11 mouse cellular contexts compared by ENCODE assay signal in the genomic region with DNA sequence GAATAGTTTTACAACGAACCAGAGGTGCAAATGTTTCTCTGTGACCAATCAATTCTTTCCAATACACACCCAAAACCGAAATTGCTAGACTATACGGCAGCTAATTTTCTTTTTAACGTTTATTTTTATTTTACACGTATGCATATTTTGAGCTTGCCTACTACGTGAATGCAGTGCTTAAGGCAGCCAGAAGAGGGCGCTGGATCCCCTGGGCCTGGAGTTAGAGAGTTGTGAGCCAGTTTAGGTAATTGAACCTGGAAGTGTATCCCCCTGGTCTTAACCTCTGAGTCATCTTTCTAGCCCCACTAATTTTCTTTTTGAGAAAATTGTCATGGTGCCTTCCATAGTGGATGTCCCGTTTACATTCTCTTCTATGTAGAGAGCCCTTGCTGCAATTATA.
DNase-seq lines count a peak whose midpoint lies in the region; ATAC-seq and TF ChIP-seq lines count a peak whose summit lies in the region.
"Had no signal": no experiment of that assay in that cellular context is flagged by ENCODE, and none has a peak within 500 bp of the region (broad histone marks: within the 10 kb centered on the region; RNA-seq: fewer than 3 reads in every experiment).

No protein-coding gene starts in this region.

- no peaks in the 10 kb centered on the region for H3K27me3 ChIP-seq in forebrain, postnatal 0 days (ENCODE audit: insufficient read depth, low read length)
- no peaks in the 10 kb centered on the region for H3K27me3 ChIP-seq in forebrain, embryonic 16.5 days (replicated peaks; ENCODE audit: control insufficient read depth, insufficient read depth, low read length)
- no peaks in the 10 kb centered on the region for H3K27me3 ChIP-seq in midbrain, postnatal 0 days (ENCODE audit: insufficient read depth, low read length)
- no peaks in the 10 kb centered on the region for H3K27me3 ChIP-seq in midbrain, embryonic 11.5 days (ENCODE audit: control insufficient read depth, insufficient read depth, low read length)
- H3K27me3 ChIP-seq in forebrain, embryonic 15.5 days = no peaks in the 10 kb centered on the region
- H3K27me3 ChIP-seq: limb, embryonic 13.5 days; midbrain, embryonic 15.5 days had no signal

- no peaks in the 10 kb centered on the region for H3K4me1 ChIP-seq in forebrain, postnatal 0 days (ENCODE audit: insufficient read depth)
- peaks cover 2% of the 10 kb centered on the region; the same call in 1 of the 2 replicates for H3K4me1 ChIP-seq in forebrain, embryonic 16.5 days (replicated peaks; ENCODE audit: control insufficient read depth, insufficient read depth, low read length)
- no peaks in the 10 kb centered on the region for H3K4me1 ChIP-seq in midbrain, postnatal 0 days (ENCODE audit: insufficient read depth, low read length)
- no peaks in the 10 kb centered on the region for H3K4me1 ChIP-seq in midbrain, embryonic 11.5 days (ENCODE audit: control insufficient read depth, insufficient read depth, low read length)
- no peaks in the 10 kb centered on the region for H3K4me1 ChIP-seq in forebrain, embryonic 15.5 days
- H3K4me1 ChIP-seq: limb, embryonic 13.5 days; midbrain, embryonic 15.5 days had no signal

- ATAC-seq in forebrain, postnatal 0 days = no peak
- no peak for ATAC-seq in forebrain, embryonic 16.5 days
- ATAC-seq in midbrain, postnatal 0 days (ENCODE audit: low FRiP score) = no peak
- no peak for ATAC-seq in midbrain, embryonic 11.5 days (ENCODE audit: low FRiP score)
- ATAC-seq in forebrain, embryonic 15.5 days (replicated peaks) = no peak
- ATAC-seq: midbrain, embryonic 15.5 days had no signal

- H3K4me2 ChIP-seq in forebrain, postnatal 0 days (ENCODE audit: low read depth) = no peak overlapping the region
- H3K4me2 ChIP-seq in forebrain, embryonic 16.5 days (ENCODE audit: low read length) = no peak overlapping the region
- H3K4me2 ChIP-seq in midbrain, postnatal 0 days (ENCODE audit: low read depth, low read length, poor library complexity, severe bottlenecking) = no peak overlapping the region
- no peak overlapping the region for H3K4me2 ChIP-seq in midbrain, embryonic 11.5 days
- H3K4me2 ChIP-seq in forebrain, embryonic 15.5 days (replicated peaks) = no peak overlapping the region
- H3K4me2 ChIP-seq: limb, embryonic 13.5 days; midbrain, embryonic 15.5 days had no signal

- peak; percentile 23; the same call in 1 of the 2 replicates for TF ChIP-seq CTCF in forebrain, postnatal 0 days (IDR thresholded peaks at IDR 0.05; ENCODE audit: low read depth)
- peak; percentile 51 for TF ChIP-seq CTCF in midbrain, postnatal 0 days (IDR thresholded peaks at IDR 0.05)

- no peaks in the 10 kb centered on the region for H3K36me3 ChIP-seq in forebrain, postnatal 0 days (ENCODE audit: insufficient read depth)
- no peaks in the 10 kb centered on the region for H3K36me3 ChIP-seq in forebrain, embryonic 16.5 days (ENCODE audit: control insufficient read depth, insufficient read depth)
- H3K36me3 ChIP-seq in midbrain, postnatal 0 days (ENCODE audit: insufficient read depth, low read length) = no peaks in the 10 kb centered on the region
- no peaks in the 10 kb centered on the region for H3K36me3 ChIP-seq in midbrain, embryonic 11.5 days (ENCODE audit: control insufficient read depth, insufficient read depth, low read length)
- no peaks in the 10 kb centered on the region for H3K36me3 ChIP-seq in forebrain, embryonic 15.5 days
- H3K36me3 ChIP-seq: limb, embryonic 13.5 days; midbrain, embryonic 15.5 days had no signal

- no peak for DNase-seq in forebrain, postnatal 0 days
- no peak for DNase-seq in midbrain, postnatal 0 days (ENCODE audit: low spot score)
- DNase-seq in midbrain, embryonic 11.5 days (ENCODE audit: low spot score, missing footprints) = no peak
- DNase-seq in c-Kit-positive CD71-negative TER-119-negative erythroid progenitor cells, embryonic 14.5 days (ENCODE audit: low read depth) = peak; percentile 6
- DNase-seq in thymus, postnatal 0 days (ENCODE audit: low spot score) = peak; percentile 32
- DNase-seq in gastrocnemius, postnatal 4 days (ENCODE audit: low spot score in 2 of 2) = no peak
- DNase-seq: gastrocnemius, postnatal 25 days had no signal

- no peak overlapping the region for H3K27ac ChIP-seq in forebrain, postnatal 0 days (ENCODE audit: low read depth, low read length)
- H3K27ac ChIP-seq in forebrain, embryonic 16.5 days (ENCODE audit: low read length) = no peak overlapping the region
- no peak overlapping the region for H3K27ac ChIP-seq in midbrain, postnatal 0 days (ENCODE audit: low read depth, low read length)
- no peak overlapping the region for H3K27ac ChIP-seq in midbrain, embryonic 11.5 days (ENCODE audit: low read depth, low read length)
- H3K27ac ChIP-seq in forebrain, embryonic 15.5 days (replicated peaks) = no peak overlapping the region
- H3K27ac ChIP-seq: limb, embryonic 13.5 days; midbrain, embryonic 15.5 days had no signal

- H3K4me3 ChIP-seq in forebrain, postnatal 0 days (ENCODE audit: low read depth, low read length) = no peak overlapping the region
- H3K4me3 ChIP-seq in forebrain, embryonic 16.5 days (replicated peaks; ENCODE audit: low read length) = no peak overlapping the region
- H3K4me3 ChIP-seq in midbrain, postnatal 0 days (ENCODE audit: low read depth, low read length) = no peak overlapping the region
- H3K4me3 ChIP-seq in midbrain, embryonic 11.5 days (ENCODE audit: low read depth, low read length) = no peak overlapping the region
- H3K4me3 ChIP-seq in forebrain, embryonic 15.5 days = no peak overlapping the region
- H3K4me3 ChIP-seq: limb, embryonic 13.5 days; midbrain, embryonic 15.5 days had no signal

- WGBS in forebrain, postnatal 0 days = 82% methylated on average over 8 of the region's 8 CpGs
- WGBS in forebrain, embryonic 16.5 days = 81% methylated on average over 8 of the region's 8 CpGs
- 79% methylated on average over 8 of the region's 8 CpGs for WGBS in midbrain, postnatal 0 days
- 78% methylated on average over 8 of the region's 8 CpGs for WGBS in midbrain, embryonic 11.5 days
- WGBS in forebrain, embryonic 15.5 days = 81% methylated on average over 8 of the region's 8 CpGs

- H3K9ac ChIP-seq in forebrain, postnatal 0 days = no peak overlapping the region
- H3K9ac ChIP-seq in forebrain, embryonic 16.5 days (replicated peaks; ENCODE audit: low read depth, low read length) = no peak overlapping the region
- H3K9ac ChIP-seq in midbrain, postnatal 0 days (replicated peaks; ENCODE audit: low read length, poor library complexity, severe bottlenecking) = no peak overlapping the region
- no peak overlapping the region for H3K9ac ChIP-seq in midbrain, embryonic 11.5 days (ENCODE audit: low read length)
- H3K9ac ChIP-seq in forebrain, embryonic 15.5 days (replicated peaks) = no peak overlapping the region
- H3K9ac ChIP-seq: limb, embryonic 13.5 days; midbrain, embryonic 15.5 days had no signal

- H3K9me3 ChIP-seq in forebrain, postnatal 0 days (ENCODE audit: low read length) = no peaks in the 10 kb centered on the region
- no peaks in the 10 kb centered on the region for H3K9me3 ChIP-seq in forebrain, embryonic 16.5 days (ENCODE audit: control insufficient read depth, low read length)
- no peaks in the 10 kb centered on the region for H3K9me3 ChIP-seq in midbrain, postnatal 0 days (ENCODE audit: low read length)
- H3K9me3 ChIP-seq in midbrain, embryonic 11.5 days (ENCODE audit: control insufficient read depth, low read length) = no peaks in the 10 kb centered on the region
- H3K9me3 ChIP-seq in forebrain, embryonic 15.5 days = no peaks in the 10 kb centered on the region
- H3K9me3 ChIP-seq: limb, embryonic 13.5 days; midbrain, embryonic 15.5 days had no signal

Comparison
In these comparisons a context has a peak if more than half of its experiments do, and no peak if none do; other contexts are left out.
1. DNase-seq: peak in c-Kit-positive CD71-negative TER-119-negative erythroid progenitor cells, embryonic 14.5 days (single experiment) and thymus, postnatal 0 days (single experiment); none in forebrain, postnatal 0 days (single experiment), midbrain, postnatal 0 days (single experiment), midbrain, embryonic 11.5 days (single experiment) and gastrocnemius, postnatal 4 days (0 of 2).